In the genomic region with DNA sequence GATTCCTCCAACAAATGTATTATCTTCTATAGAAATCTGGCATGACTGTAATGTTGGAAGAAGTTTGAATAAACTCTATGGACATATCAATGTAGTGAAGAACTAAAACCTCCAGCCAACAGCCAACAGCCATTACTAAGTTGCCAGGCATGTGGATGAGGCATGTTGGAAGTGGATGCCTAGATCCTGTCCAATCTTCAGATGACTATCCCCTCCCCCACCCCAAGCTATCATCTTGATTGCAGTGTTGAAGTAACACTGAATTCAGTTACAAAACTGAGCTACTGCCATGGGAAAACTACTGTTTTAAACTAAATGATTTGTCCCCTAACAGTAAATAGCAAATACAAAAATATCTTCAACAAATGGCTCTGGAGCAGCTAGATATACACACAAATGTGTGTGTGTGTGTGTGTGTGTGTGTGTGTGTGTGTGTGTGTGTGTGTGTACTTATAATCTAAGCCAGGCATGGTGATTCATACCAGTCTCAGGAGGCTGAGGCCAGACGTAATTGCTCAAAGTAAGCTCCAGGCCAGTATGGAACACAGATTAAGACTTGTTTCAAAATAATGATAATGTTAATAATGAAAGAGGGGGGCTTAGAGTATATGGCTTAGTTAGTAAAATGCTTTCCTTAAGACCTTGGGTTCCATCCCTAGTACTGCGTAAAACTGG, we compare ENCODE assay signal across 28 mouse cellular contexts. TPM values are rescaled to one million over a fixed set of nuclear protein-coding genes. Genes with fewer than 3 reads are reported as not detected.
DNase-seq lines count a peak whose midpoint lies in the region; ATAC-seq lines count a peak whose summit lies in the region.
"Had no signal": no experiment of that assay in that cellular context is flagged by ENCODE, and none has a peak within 500 bp of the region (broad histone marks: within the 10 kb centered on the region; RNA-seq: fewer than 3 reads in every experiment).

No protein-coding gene starts in this region.

- no peak overlapping the region for H3K27ac ChIP-seq in forebrain, embryonic 11.5 days (ENCODE audit: low read depth, low read length)
- H3K27ac ChIP-seq: embryonic facial prominence, embryonic 13.5 days; embryonic facial prominence, embryonic 15.5 days; forebrain, embryonic 12.5 days had no signal

- H3K4me1 ChIP-seq in forebrain, embryonic 11.5 days (replicated peaks; ENCODE audit: control insufficient read depth, insufficient read depth, low read length), result no peaks in the 10 kb centered on the region
- H3K4me1 ChIP-seq: embryonic facial prominence, embryonic 13.5 days; embryonic facial prominence, embryonic 15.5 days; forebrain, embryonic 12.5 days had no signal

- 90% methylated on average over 2 of the region's 2 CpGs for WGBS in forebrain, embryonic 11.5 days

- H3K9ac ChIP-seq in forebrain, embryonic 11.5 days (ENCODE audit: low read length), result no peak overlapping the region
- H3K9ac ChIP-seq: embryonic facial prominence, embryonic 13.5 days; embryonic facial prominence, embryonic 15.5 days; forebrain, embryonic 12.5 days had no signal

- no peak overlapping the region for H3K4me3 ChIP-seq in forebrain, embryonic 11.5 days (ENCODE audit: low read depth, low read length)
- H3K4me3 ChIP-seq: embryonic facial prominence, embryonic 13.5 days; embryonic facial prominence, embryonic 15.5 days; forebrain, embryonic 12.5 days had no signal

- no peaks in the 10 kb centered on the region for H3K36me3 ChIP-seq in forebrain, embryonic 11.5 days (ENCODE audit: control insufficient read depth, insufficient read depth, low read length)
- H3K36me3 ChIP-seq: embryonic facial prominence, embryonic 13.5 days; embryonic facial prominence, embryonic 15.5 days; forebrain, embryonic 12.5 days had no signal

- ATAC-seq in forebrain, embryonic 11.5 days (replicated peaks; ENCODE audit: low FRiP score), result no peak
- ATAC-seq: activated CD4-positive, CD25-positive, alpha-beta regulatory T cell, adult 4 months; forebrain, embryonic 14.5 days; forebrain, embryonic 16.5 days; Patski had no signal

- peak; percentile 32 for DNase-seq in 3134 (ENCODE audit: extremely low read depth, insufficient read length, low spot score)
- peak; percentile 85 for DNase-seq in 3T3-L1 (ENCODE audit: low read depth, low spot score)
- peak; percentile 48 for DNase-seq in Muller cell, postnatal 12 days (ENCODE audit: inconsistent ontology term)
- DNase-seq in adipocyte (ENCODE audit: low spot score), result peak; percentile 45
- no peak for DNase-seq in forebrain, embryonic 11.5 days (ENCODE audit: low spot score)
- no peak for DNase-seq in natural killer cell, adult 2 months (ENCODE audit: low spot score in 2 of 2)
- DNase-seq in urinary bladder, postnatal 25 days (ENCODE audit: low spot score), result no peak
- no peak for DNase-seq in thymus, postnatal 36 days
- DNase-seq: adrenal gland, adult 2 months; adrenal gland, postnatal 10 days; adrenal gland, postnatal 25 days; cerebellum, adult 11 months; cerebellum, adult 18-20 months; cerebellum, adult 8-10 months; cerebellum, adult 9-11 months; cerebellum, postnatal 14 days; cerebellum, postnatal 36 days; embryo, embryonic 11 days had no signal

- H3K9me3 ChIP-seq in forebrain, embryonic 11.5 days (ENCODE audit: control insufficient read depth, low read length), result no peaks in the 10 kb centered on the region
- H3K9me3 ChIP-seq: embryonic facial prominence, embryonic 13.5 days; embryonic facial prominence, embryonic 15.5 days; forebrain, embryonic 12.5 days had no signal

- H3K27me3 ChIP-seq in forebrain, embryonic 11.5 days (ENCODE audit: control insufficient read depth, insufficient read depth, low read length), result no peaks in the 10 kb centered on the region
- H3K27me3 ChIP-seq: embryonic facial prominence, embryonic 13.5 days; embryonic facial prominence, embryonic 15.5 days; forebrain, embryonic 12.5 days had no signal

- no peak overlapping the region for H3K4me2 ChIP-seq in forebrain, embryonic 11.5 days (ENCODE audit: low read depth, low read length, severe bottlenecking)
- H3K4me2 ChIP-seq: embryonic facial prominence, embryonic 13.5 days; embryonic facial prominence, embryonic 15.5 days; forebrain, embryonic 12.5 days had no signal

RNA-seq across cellular contexts. Expression of gene Usp32, which starts 12.4 kb away (rescaled TPM):
- 7.9 and 8.0 TPM in 2 replicates for polyA plus RNA-seq in forebrain, embryonic 11.5 days (2014; fragmentation: Nextera tagmentation; extraction: Ambion mirVana)

RNA-seq across cellular contexts. Expression of gene 1700125H20Rik, which starts 17.8 kb away (rescaled TPM):
- 0.99 TPM in 1 of 2 replicates, not detected in the other for polyA plus RNA-seq in forebrain, embryonic 11.5 days (2014; fragmentation: Nextera tagmentation; extraction: Ambion mirVana)
- polyA plus RNA-seq: activated CD4-positive, CD25-positive, alpha-beta regulatory T cell, adult 4 months; adrenal gland, adult 2 months; C2C12; embryonic facial prominence, embryonic 11.5 days; frontal cortex, adult 2 months had no signal

Comparison
In these comparisons a context has a peak if more than half of its experiments do, and no peak if none do; other contexts are left out.
1. DNase-seq: peak in 3134 (single experiment), 3T3-L1 (single experiment), Muller cell, postnatal 12 days (single experiment) and adipocyte (single experiment); none in forebrain, embryonic 11.5 days (single experiment), natural killer cell, adult 2 months (0 of 2), urinary bladder, postnatal 25 days (single experiment) and thymus, postnatal 36 days (0 of 2).